Mouse (Mus musculus) myocyte (in vitro differentiated cells): ENCODE measurements around the gene Ankrd53.

Source experiments
- CEBPB ChIP-seq: IDR thresholded peaks from 2 replicates; pipeline ENCODE4 v1.6.1; 2011; ENCODE audit warnings: mild to moderate bottlenecking, moderate library complexity; ENCODE audit not compliant: poor library complexity, insufficient read depth, severe bottlenecking
- E2F4 ChIP-seq: IDR thresholded peaks from one replicate; pipeline ENCODE4 v1.6.1; 2011; ENCODE audit warnings: mild to moderate bottlenecking, control low read depth, moderate library complexity; ENCODE audit not compliant: insufficient read depth
- POLR2A ChIP-seq: IDR thresholded peaks from one replicate; pipeline ENCODE4 v1.6.1; 2011; ENCODE audit warnings: low read depth, mild to moderate bottlenecking, control low read depth, moderate library complexity; ENCODE audit not compliant: insufficient read length
- POLR2AphosphoS2 ChIP-seq: IDR thresholded peaks from one replicate; pipeline ENCODE4 v1.6.1; 2011; ENCODE audit warnings: low read depth, control low read depth; ENCODE audit not compliant: insufficient read length
- TCF12 ChIP-seq: IDR thresholded peaks from one replicate; pipeline ENCODE4 v1.6.1; 2011; ENCODE audit warnings: mild to moderate bottlenecking, control low read depth; ENCODE audit not compliant: poor library complexity, insufficient read depth, severe bottlenecking

- no peak for TF ChIP-seq POLR2A
- no peak for TF ChIP-seq E2F4
- TF ChIP-seq TCF12 = no peak
- peak; percentile 67; the same call in 1 of the 2 replicates for TF ChIP-seq CEBPB
- no peak for TF ChIP-seq POLR2AphosphoS2
Measured at GRCm38 (mm10) chr6:83795492-83795900, 33.1 kb downstream of the Ankrd53 start.
